Mouse (Mus musculus) cerebellum, adult 2 months (tissue): ENCODE data around the gene A230050P20Rik.

Experiments used
- CTCF ChIP-seq: fragments of 200-500 bp; IDR thresholded peaks from 2 replicates; pipeline ENCODE4 v1.5.1; 2011; ENCODE audit warnings: low read depth, mild to moderate bottlenecking, control low read depth, low read length, moderate library complexity, borderline replicate concordance; ENCODE audit not compliant: insufficient read depth
- POLR2A ChIP-seq: fragments of 200-500 bp; IDR thresholded peaks from 2 replicates; pipeline ENCODE4 v1.6.1; 2011; ENCODE audit warnings: low read length, control low read depth, borderline replicate concordance; ENCODE audit not compliant: insufficient read depth

DNA sequence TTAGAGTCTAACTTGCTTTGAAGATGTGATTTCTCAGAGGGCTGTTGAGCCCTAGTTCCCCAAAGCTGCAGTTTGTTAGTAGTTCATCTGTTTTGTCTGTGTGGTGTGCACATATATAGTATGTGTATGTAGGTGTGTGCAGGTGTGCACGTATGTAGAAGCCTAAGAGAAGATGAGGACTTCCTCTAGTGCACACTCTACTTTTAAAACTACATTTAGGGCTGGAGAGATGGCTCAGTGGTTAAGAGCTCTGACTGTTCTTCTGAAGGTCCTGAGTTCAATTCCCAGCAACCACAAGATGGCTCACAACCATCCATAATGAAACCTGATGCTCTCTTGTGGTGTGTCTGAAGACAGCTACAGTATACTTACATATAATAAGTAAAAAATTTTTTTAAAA is 33.6 kb upstream of the A230050P20Rik start:
- TF ChIP-seq CTCF (no peak), POLR2A (no peak)
